Mouse (Mus musculus): ENCODE measurements around the gene Il2. TPM values are rescaled to one million over a fixed set of nuclear protein-coding genes. Genes with fewer than 3 reads are reported as not detected.

Gene Il2
- 0.10 TPM in 1 of 2 replicates, not detected in the other for polyA plus RNA-seq (2012; rRNA removed)

GRCm38 (mm10) chr3:37125655-37126054 is at the start of gene Il2:
Gene Il2 (minus strand): TSS chr3:37125959.
- Histone ChIP-seq H3K27ac (ENCODE audit: insufficient read depth, low read depth, low read length) (no peak within 1 kb of the TSS), H3K4me1 (ENCODE audit: control insufficient read depth, insufficient read depth, insufficient read length, low read length) (no peaks in the 10 kb centered on the region), H3K4me3 (ENCODE audit: low read depth, low read length) (no peak within 1 kb of the TSS), H3K27me3 (ENCODE audit: control insufficient read depth, insufficient read depth, low read length) (no peaks in the 10 kb centered on the region), H3K36me3 (ENCODE audit: control insufficient read depth, insufficient read depth, low read length) (no peaks in the 10 kb centered on the region)
- 75% methylated on average over 4 of the region's 4 CpGs for WGBS
- TF ChIP-seq CTCF (IDR thresholded peaks at IDR 0.05; ENCODE audit: extremely low read depth, insufficient read length, insufficient replicate concordance, low read depth, low read length), result no peak
- no peak for TF ChIP-seq POLR2A (IDR thresholded peaks at IDR 0.05; ENCODE audit: low read depth, low read length)

GRCm38 (mm10) chr3:37174711-37175572 is 49.2 kb upstream of the Il2 start:
- 64% methylated on average over 10 of the region's 10 CpGs for WGBS
- no peak overlapping the region for H3K4me3 ChIP-seq (ENCODE audit: low read depth, low read length)
- no peaks in the 10 kb centered on the region for H3K36me3 ChIP-seq (ENCODE audit: control insufficient read depth, insufficient read depth, low read length)
- no peaks in the 10 kb centered on the region for H3K4me1 ChIP-seq (ENCODE audit: control insufficient read depth, insufficient read depth, insufficient read length, low read length)
- no peak overlapping the region for H3K27ac ChIP-seq (ENCODE audit: insufficient read depth, low read depth, low read length)
- TF ChIP-seq POLR2A (IDR thresholded peaks at IDR 0.05; ENCODE audit: low read depth, low read length), result no peak
- TF ChIP-seq CTCF (IDR thresholded peaks at IDR 0.05; ENCODE audit: extremely low read depth, insufficient read length, insufficient replicate concordance, low read depth, low read length), result no peak
- H3K27me3 ChIP-seq (ENCODE audit: control insufficient read depth, insufficient read depth, low read length), result no peaks in the 10 kb centered on the region

- WGBS, result 87% methylated on average over 8 of the region's 8 CpGs
- no peaks in the 10 kb centered on the region for H3K27me3 ChIP-seq (ENCODE audit: control insufficient read depth, insufficient read depth, low read length)
- no peak overlapping the region for H3K27ac ChIP-seq (ENCODE audit: insufficient read depth, low read depth, low read length)
- H3K4me3 ChIP-seq (ENCODE audit: low read depth, low read length), result no peak overlapping the region
- TF ChIP-seq CTCF (IDR thresholded peaks at IDR 0.05; ENCODE audit: extremely low read depth, insufficient read length, insufficient replicate concordance, low read depth, low read length) (no peak), POLR2A (IDR thresholded peaks at IDR 0.05; ENCODE audit: low read depth, low read length) (no peak)
- no peaks in the 10 kb centered on the region for H3K4me1 ChIP-seq (ENCODE audit: control insufficient read depth, insufficient read depth, insufficient read length, low read length)
- no peaks in the 10 kb centered on the region for H3K36me3 ChIP-seq (ENCODE audit: control insufficient read depth, insufficient read depth, low read length)
These were observed 47.5 kb upstream of the Il2 start for GRCm38 (mm10) chr3:37173285-37173684.

GRCm38 (mm10) chr3:37169283-37169682 is 43.5 kb upstream of the Il2 start:
- H3K4me1 ChIP-seq (ENCODE audit: control insufficient read depth, insufficient read depth, insufficient read length, low read length), result no peaks in the 10 kb centered on the region
- H3K27me3 ChIP-seq (ENCODE audit: control insufficient read depth, insufficient read depth, low read length), result no peaks in the 10 kb centered on the region
- no peaks in the 10 kb centered on the region for H3K36me3 ChIP-seq (ENCODE audit: control insufficient read depth, insufficient read depth, low read length)
- no peak overlapping the region for H3K27ac ChIP-seq (ENCODE audit: insufficient read depth, low read depth, low read length)
- WGBS, result 89% methylated on average over 2 of the region's 2 CpGs
- TF ChIP-seq POLR2A (IDR thresholded peaks at IDR 0.05; ENCODE audit: low read depth, low read length), result no peak
- H3K4me3 ChIP-seq (ENCODE audit: low read depth, low read length), result no peak overlapping the region

- Histone ChIP-seq H3K4me1 (ENCODE audit: control insufficient read depth, insufficient read depth, insufficient read length, low read length) (peaks cover 2% of the 10 kb centered on the region), H3K36me3 (ENCODE audit: control insufficient read depth, insufficient read depth, low read length) (no peaks in the 10 kb centered on the region), H3K27me3 (ENCODE audit: control insufficient read depth, insufficient read depth, low read length) (no peaks in the 10 kb centered on the region), H3K4me3 (ENCODE audit: low read depth, low read length) (no peak overlapping the region), H3K27ac (ENCODE audit: insufficient read depth, low read depth, low read length) (no peak overlapping the region)
- 89% methylated on average over 4 of the region's 4 CpGs for WGBS
- TF ChIP-seq CTCF (IDR thresholded peaks at IDR 0.05; ENCODE audit: extremely low read depth, insufficient read length, insufficient replicate concordance, low read depth, low read length), result no peak
These were observed 35.3 kb upstream of the Il2 start for GRCm38 (mm10) chr3:37161096-37161495.

GRCm38 (mm10) chr3:37158246-37158645 is 32.5 kb upstream of the Il2 start:
- Histone ChIP-seq H3K27me3 (ENCODE audit: control insufficient read depth, insufficient read depth, low read length) (no peaks in the 10 kb centered on the region), H3K36me3 (ENCODE audit: control insufficient read depth, insufficient read depth, low read length) (no peaks in the 10 kb centered on the region), H3K4me3 (ENCODE audit: low read depth, low read length) (no peak overlapping the region), H3K4me1 (ENCODE audit: control insufficient read depth, insufficient read depth, insufficient read length, low read length) (peaks cover 2% of the 10 kb centered on the region), H3K27ac (ENCODE audit: insufficient read depth, low read depth, low read length) (no peak overlapping the region)
- 15% methylated on average over 3 of the region's 3 CpGs for WGBS
- TF ChIP-seq POLR2A (IDR thresholded peaks at IDR 0.05; ENCODE audit: low read depth, low read length) (no peak), CTCF (IDR thresholded peaks at IDR 0.05; ENCODE audit: extremely low read depth, insufficient read length, insufficient replicate concordance, low read depth, low read length) (no peak)

- H3K36me3 ChIP-seq (ENCODE audit: control insufficient read depth, insufficient read depth, low read length), result no peaks in the 10 kb centered on the region
- no peak for TF ChIP-seq CTCF (IDR thresholded peaks at IDR 0.05; ENCODE audit: extremely low read depth, insufficient read length, insufficient replicate concordance, low read depth, low read length)
- TF ChIP-seq POLR2A (IDR thresholded peaks at IDR 0.05; ENCODE audit: low read depth, low read length), result no peak
- H3K4me3 ChIP-seq (ENCODE audit: low read depth, low read length), result no peak overlapping the region
- no peak overlapping the region for H3K27ac ChIP-seq (ENCODE audit: insufficient read depth, low read depth, low read length)
- 36% methylated on average over 8 of the region's 8 CpGs for WGBS
- H3K4me1 ChIP-seq (ENCODE audit: control insufficient read depth, insufficient read depth, insufficient read length, low read length), result peaks cover 2% of the 10 kb centered on the region
- no peaks in the 10 kb centered on the region for H3K27me3 ChIP-seq (ENCODE audit: control insufficient read depth, insufficient read depth, low read length)
These were observed 31.3 kb upstream of the Il2 start for GRCm38 (mm10) chr3:37157082-37157481.
